Mouse (Mus musculus): ENCODE data around the gene Slfn5.

GRCm38 (mm10) chr11:82956925-82957324 is 5.8 kb downstream of the Slfn5 start:
- TF ChIP-seq CTCF (conservative IDR thresholded peaks at IDR 0.05; ENCODE audit: low read length) (no peak), NANOG (IDR thresholded peaks at IDR 0.05; ENCODE audit: borderline replicate concordance, low read length) (no peak), POU5F1 (IDR thresholded peaks at IDR 0.05; ENCODE audit: borderline replicate concordance, low read length) (no peak)
